Mouse (Mus musculus): ENCODE results near the gene Exo1. TPM values are rescaled to one million over a fixed set of nuclear protein-coding genes. Genes with fewer than 3 reads are reported as not detected.
A peak's percentile ranks its signal among the peaks of the same experiment; 100 is the strongest.

Exo1 gene
- polyA plus RNA-seq, 1 experiment from 2014 or later: 107 TPM

DNA sequence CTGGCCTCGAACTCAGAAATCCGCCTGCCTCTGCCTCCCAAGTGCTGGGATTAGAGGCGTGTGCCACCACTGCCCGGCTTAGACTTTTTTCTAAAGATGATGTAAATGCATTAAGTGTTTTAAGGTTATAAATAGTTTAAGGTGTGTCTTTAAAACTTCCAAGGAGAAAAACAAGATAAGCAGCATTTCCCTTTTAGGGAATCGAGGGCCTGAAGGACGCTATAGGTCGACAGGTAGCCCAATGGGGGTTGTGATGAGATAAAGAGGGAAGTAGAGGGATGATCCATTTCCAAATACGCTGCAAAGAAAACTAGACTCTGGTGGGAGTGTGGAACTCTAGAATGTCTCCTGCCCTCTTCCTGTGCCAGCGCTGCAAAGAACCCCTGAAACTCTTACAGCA lies 39.6 kb downstream of the Exo1 start, which contains the start of gene Gm38100:
TSS of gene Gm38100 (plus strand) at position 301 of the 400 bp plus-strand sequence.
- no peak within 1 kb of the TSS for H3K4me3 ChIP-seq (replicated peaks)
- no peak within 1 kb of the TSS for H3K27ac ChIP-seq
- no peaks in the 10 kb centered on the region for H3K36me3 ChIP-seq (replicated peaks)
- no peak within 1 kb of the TSS for H3K9ac ChIP-seq
- no peaks in the 10 kb centered on the region for H3K4me1 ChIP-seq
- WGBS: 94% methylated on average over 9 of the region's 9 CpGs
- no peak within 1 kb of the TSS for H3K4me2 ChIP-seq
- no peak for ATAC-seq (ENCODE audit: low FRiP score)
- H3K9me3 ChIP-seq: no peaks in the 10 kb centered on the region
- no peaks in the 10 kb centered on the region for H3K27me3 ChIP-seq

DNA sequence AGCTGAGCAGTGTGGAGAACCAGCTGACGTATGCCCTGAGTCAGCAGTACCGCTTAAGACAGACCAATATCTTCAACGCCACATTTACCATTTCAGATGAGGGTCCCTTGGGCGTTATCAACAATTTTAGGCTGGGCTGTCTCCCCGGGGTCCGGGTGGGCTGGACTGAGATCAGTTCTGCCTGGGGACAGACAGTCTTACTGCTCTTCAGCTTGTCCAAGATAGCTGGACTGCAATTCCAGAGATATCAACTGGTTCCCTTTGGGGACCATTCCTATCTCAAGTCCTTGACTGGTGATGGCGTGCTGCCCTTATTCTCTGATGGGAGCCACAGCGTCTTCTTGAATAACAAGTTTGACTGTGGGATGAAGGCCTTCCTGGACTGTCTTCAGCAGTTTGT lies 40.7 kb downstream of the Exo1 start:
- Histone ChIP-seq H3K9ac (no peak overlapping the region), H3K27ac (no peak overlapping the region), H3K4me2 (no peak overlapping the region), H3K9me3 (no peaks in the 10 kb centered on the region), H3K36me3 (replicated peaks) (no peaks in the 10 kb centered on the region), H3K4me1 (no peaks in the 10 kb centered on the region), H3K4me3 (replicated peaks) (no peak overlapping the region), H3K27me3 (no peaks in the 10 kb centered on the region)
- no peak for ATAC-seq (ENCODE audit: low FRiP score)
- 95% methylated on average over 8 of the region's 8 CpGs for WGBS

DNA sequence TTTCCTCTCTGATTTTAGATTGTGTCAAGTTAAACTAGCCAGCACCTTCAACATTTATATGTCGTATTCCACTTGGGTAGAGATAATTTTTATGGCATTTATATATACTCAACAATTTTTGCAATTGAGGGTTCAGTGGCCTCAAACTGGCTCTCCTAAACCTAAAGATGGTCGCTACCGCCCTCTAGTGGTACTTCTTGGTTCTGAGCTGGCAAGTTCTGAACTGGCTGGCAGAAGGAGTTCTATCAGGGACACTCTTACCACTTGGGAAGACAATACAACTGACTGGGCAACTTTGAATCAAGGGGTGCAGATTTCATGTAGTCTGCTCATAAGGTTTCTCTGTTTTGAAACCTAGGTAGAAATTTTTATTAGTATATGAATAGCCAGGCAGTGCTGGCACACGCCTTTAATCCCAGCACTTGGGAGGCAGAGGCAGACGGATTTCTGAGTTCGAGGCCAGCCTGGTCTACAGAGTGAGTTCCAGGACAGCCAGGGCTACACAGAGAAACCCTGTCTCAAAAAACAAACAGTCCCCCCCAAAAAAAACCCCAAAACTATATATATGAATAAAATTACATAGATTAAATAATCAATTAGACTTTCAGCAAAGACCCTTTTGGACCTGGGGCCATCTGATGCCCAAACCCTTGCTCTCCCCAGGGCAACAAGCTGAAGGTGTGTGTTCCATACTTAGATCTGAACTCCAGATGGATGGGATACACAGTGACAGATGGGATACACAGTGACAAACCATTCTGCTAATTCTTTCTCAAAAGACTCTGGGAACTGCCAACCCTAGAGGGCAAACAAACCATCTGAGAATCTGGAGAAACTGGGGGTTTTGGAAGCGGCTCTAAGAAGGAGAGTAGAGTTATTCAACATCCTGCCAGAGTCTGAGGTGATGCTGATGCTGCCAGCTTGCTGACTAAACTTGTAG lies 43.7 kb downstream of the Exo1 start:
- no peak overlapping the region for H3K27ac ChIP-seq
- H3K4me2 ChIP-seq: no peak overlapping the region
- H3K9ac ChIP-seq: no peak overlapping the region
- no peaks in the 10 kb centered on the region for H3K27me3 ChIP-seq
- ATAC-seq (ENCODE audit: low FRiP score): peak; percentile 70
- H3K9me3 ChIP-seq: no peaks in the 10 kb centered on the region
- no peaks in the 10 kb centered on the region for H3K4me1 ChIP-seq
- no peak overlapping the region for H3K4me3 ChIP-seq (replicated peaks)
- H3K36me3 ChIP-seq (replicated peaks): no peaks in the 10 kb centered on the region
- 56% methylated on average over 7 of the region's 7 CpGs for WGBS

DNA sequence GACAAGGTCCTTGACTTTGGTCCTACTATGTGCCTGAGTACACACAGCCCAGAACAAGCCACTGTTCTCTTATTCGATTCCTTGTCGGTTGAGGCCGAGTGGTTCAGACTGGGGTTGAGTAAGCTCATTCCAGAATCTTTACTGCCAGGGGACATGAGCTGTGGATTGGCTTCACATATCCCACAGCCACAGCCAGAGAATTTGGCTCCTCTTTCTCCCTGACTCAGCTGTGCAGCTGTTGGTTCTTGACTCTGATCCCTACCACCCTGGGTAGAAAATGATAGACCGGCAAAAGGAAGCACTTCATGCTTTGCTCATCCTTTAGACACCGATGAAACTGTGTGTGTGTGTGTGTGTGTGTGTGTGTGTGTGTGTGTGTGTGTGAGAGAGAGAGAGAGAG lies 51.0 kb downstream of the Exo1 start:
- H3K9me3 ChIP-seq: no peaks in the 10 kb centered on the region
- H3K4me3 ChIP-seq (replicated peaks): no peak overlapping the region
- peaks cover 3% of the 10 kb centered on the region for H3K4me1 ChIP-seq
- no peak overlapping the region for H3K9ac ChIP-seq
- H3K27ac ChIP-seq: no peak overlapping the region
- 97% methylated on average over 5 of the region's 5 CpGs for WGBS
- no peaks in the 10 kb centered on the region for H3K36me3 ChIP-seq (replicated peaks)
- H3K27me3 ChIP-seq: no peaks in the 10 kb centered on the region
- no peak for ATAC-seq (ENCODE audit: low FRiP score)
- no peak overlapping the region for H3K4me2 ChIP-seq

DNA sequence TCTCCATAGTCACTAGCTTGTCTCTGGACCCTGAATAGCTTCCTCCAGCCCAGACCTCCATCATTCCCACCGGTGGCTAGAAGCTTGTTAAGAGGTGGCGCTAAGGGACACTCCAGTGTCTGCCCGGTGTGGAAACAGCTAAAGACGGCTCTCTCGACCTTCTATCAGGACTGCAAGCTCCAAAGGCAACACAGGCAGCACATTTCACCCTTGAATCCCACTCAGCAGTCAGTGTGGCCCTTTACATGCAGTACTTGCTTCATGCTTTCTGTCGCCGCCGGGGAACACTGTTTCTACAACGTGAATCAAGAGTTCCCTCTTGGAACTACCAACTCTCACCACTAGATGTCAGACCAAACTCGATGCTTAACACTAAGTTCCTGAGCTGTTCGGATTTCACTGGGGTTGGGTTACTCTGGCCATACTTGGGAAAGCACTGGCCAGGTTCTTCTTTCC lies 55.9 kb downstream of the Exo1 start:
- Histone ChIP-seq H3K36me3 (replicated peaks) (no peaks in the 10 kb centered on the region), H3K4me1 (peaks cover 3% of the 10 kb centered on the region), H3K4me2 (peak overlapping the region; percentile 47), H3K9me3 (no peaks in the 10 kb centered on the region), H3K27ac (no peak overlapping the region), H3K27me3 (no peaks in the 10 kb centered on the region), H3K9ac (no peak overlapping the region), H3K4me3 (replicated peaks) (no peak overlapping the region)
- 10% methylated on average over 11 of the region's 11 CpGs for WGBS
- peak; percentile 88 for ATAC-seq (ENCODE audit: low FRiP score)

DNA sequence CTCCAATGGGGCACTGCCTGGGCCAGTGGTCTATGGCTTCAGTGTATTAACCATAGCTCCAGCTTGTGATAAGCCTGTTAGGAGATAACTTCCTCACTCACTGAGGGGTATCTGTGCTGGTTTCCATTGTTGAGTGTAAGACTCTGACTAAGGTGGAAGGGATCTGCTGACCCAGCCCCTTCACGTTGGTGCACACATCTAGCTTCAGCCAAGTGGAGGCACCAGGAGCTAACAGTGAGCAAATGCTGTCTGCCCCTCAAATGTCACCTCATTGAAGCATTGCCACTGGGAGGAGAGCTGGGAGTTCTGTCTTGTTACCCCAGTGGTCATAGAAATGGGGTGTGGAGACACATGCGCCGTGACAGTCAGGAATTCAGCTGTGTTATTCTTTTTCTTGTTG lies 58.4 kb downstream of the Exo1 start:
- Histone ChIP-seq H3K4me2 (no peak overlapping the region), H3K4me3 (replicated peaks) (no peak overlapping the region), H3K27me3 (no peaks in the 10 kb centered on the region), H3K36me3 (replicated peaks) (no peaks in the 10 kb centered on the region), H3K27ac (no peak overlapping the region), H3K9me3 (no peaks in the 10 kb centered on the region), H3K9ac (no peak overlapping the region), H3K4me1 (peaks cover 3% of the 10 kb centered on the region)
- WGBS: 82% methylated on average over 3 of the region's 3 CpGs
- ATAC-seq (ENCODE audit: low FRiP score): no peak

DNA sequence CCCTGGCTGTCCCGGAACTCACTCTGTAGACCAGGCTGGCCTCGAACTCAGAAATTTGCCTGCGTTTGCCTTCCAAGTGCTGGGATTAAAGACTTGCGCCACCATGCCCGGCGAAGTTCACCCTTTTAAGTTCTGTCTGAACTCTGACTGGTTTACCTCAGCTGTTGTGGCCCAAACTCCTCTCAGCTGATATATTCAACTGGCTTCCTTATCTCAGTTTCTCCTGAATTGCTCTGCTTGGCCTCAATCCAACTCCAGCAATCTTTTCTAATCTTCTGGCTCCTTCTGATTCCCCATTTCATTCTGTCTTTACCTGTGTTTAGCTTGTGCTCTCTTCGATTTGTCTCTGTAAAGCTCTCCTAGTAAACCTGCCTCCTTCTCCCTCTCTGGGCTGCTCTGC lies 62.8 kb downstream of the Exo1 start:
- no peak overlapping the region for H3K9ac ChIP-seq
- ATAC-seq (ENCODE audit: low FRiP score): no peak

DNA sequence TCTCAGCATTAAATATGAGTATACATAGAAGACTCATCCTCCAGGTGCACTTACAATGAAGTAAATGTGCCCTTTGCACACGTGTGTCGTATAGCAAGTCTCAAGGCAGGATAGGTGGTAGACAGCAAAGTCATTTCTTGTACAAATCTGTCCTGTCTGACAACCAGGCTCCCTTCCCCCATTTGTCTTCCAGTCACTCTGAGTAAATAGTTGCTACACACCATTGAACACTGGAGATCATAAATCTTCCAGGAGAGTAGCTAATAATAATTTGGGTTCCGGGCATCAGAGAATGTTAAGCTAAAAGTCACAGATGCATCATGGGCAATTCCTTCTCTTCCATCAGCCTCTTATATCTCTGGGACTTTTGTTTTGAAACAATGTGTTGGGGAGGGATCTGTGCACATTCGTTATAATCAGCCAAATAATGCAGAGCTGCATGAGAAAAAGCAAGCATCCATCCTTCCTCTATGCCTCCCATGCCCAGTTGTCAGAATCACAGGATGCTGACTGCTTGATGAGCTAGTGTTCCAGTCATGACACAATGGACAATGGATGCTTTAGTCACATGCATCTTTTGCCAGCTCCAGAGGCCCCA lies 66.4 kb downstream of the Exo1 start:
- no peaks in the 10 kb centered on the region for H3K4me1 ChIP-seq
- no peak overlapping the region for H3K27ac ChIP-seq
- 76% methylated on average over 4 of the region's 4 CpGs for WGBS
- H3K4me3 ChIP-seq (replicated peaks): no peak overlapping the region
- no peaks in the 10 kb centered on the region for H3K27me3 ChIP-seq
- no peaks in the 10 kb centered on the region for H3K9me3 ChIP-seq
- no peak overlapping the region for H3K9ac ChIP-seq
- H3K4me2 ChIP-seq: no peak overlapping the region
- ATAC-seq (ENCODE audit: low FRiP score): no peak
- no peaks in the 10 kb centered on the region for H3K36me3 ChIP-seq (replicated peaks)

More for the DNA sequence above, 62.8 kb downstream of the Exo1 start:
- H3K4me1 ChIP-seq: no peaks in the 10 kb centered on the region
- 88% methylated on average over 7 of the region's 7 CpGs for WGBS
- H3K27me3 ChIP-seq: no peaks in the 10 kb centered on the region
- H3K36me3 ChIP-seq (replicated peaks): no peaks in the 10 kb centered on the region
- no peak overlapping the region for H3K4me2 ChIP-seq
- H3K9me3 ChIP-seq: no peaks in the 10 kb centered on the region
- H3K27ac ChIP-seq: no peak overlapping the region
- H3K4me3 ChIP-seq (replicated peaks): no peak overlapping the region

DNA sequence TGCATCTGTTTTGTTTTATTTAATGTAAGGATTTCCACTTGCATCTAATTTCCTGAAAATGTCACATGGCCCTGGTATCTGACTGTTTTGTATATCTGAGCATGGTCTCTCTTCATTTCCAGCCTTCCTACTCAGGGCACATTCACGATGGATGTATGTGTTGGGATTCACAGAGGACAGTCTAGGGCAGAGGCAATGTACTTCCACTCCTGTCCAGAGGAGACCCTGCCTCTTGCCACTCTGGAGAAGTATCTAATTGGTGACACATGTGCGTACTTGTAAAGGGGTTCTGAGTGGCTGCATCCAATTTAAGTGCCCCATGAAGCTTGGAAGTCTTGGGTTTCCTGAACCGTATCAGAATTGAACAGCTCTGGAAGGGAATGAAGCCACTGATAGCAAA lies 70.0 kb downstream of the Exo1 start:
- H3K9ac ChIP-seq: no peak overlapping the region
- H3K4me2 ChIP-seq: no peak overlapping the region
- ATAC-seq (ENCODE audit: low FRiP score): no peak

DNA sequence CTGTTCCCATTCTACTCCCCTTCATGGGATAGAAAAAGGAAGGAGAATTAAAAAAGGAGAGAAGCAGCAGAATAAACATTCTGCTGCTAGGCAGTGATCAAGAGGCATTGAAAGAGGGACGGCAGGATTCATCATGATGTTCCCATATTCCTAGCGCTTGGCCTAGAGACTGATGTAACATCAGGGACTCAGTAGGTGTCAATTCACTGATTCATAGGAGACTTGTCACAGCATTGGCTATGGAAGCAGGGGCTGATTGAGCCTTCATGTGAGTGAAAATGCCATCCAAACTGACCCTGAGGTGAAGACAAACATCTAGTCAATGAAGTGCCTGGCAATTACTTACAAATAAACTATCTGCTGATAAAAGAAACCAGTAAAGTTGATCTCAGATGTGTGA lies 70.5 kb downstream of the Exo1 start:
- 92% methylated on average over 2 of the region's 2 CpGs for WGBS

More for the DNA sequence above, 70.0 kb downstream of the Exo1 start:
- WGBS: 79% methylated on average over 3 of the region's 3 CpGs
- Histone ChIP-seq H3K4me1 (no peaks in the 10 kb centered on the region), H3K36me3 (replicated peaks) (no peaks in the 10 kb centered on the region), H3K4me3 (replicated peaks) (no peak overlapping the region), H3K27me3 (no peaks in the 10 kb centered on the region), H3K9me3 (no peaks in the 10 kb centered on the region), H3K27ac (no peak overlapping the region)

DNA sequence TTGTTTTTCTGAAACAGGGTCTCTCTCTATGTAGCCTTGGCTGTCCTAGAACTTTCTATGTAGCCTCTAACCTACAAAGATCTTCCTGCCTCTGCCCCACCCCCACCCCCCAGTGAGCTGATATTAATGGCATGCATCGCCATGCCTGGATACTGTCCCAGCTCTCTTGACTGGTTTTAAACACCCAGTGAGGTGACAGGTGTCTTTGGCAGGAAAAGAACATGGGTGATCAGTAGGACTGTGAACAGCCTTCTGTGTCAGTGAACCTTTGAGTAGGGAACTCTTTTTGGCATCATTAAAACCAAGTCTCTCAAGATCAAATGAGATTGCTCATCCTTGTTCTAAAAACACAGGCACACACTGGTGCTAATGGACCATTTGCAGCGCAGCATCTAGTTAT lies 81.4 kb downstream of the Exo1 start:
- WGBS: 88% methylated on average over 2 of the region's 2 CpGs
- H3K36me3 ChIP-seq (replicated peaks): no peaks in the 10 kb centered on the region

More for the DNA sequence above, 70.5 kb downstream of the Exo1 start:
- no peak for ATAC-seq (ENCODE audit: low FRiP score)
- no peak overlapping the region for H3K27ac ChIP-seq
- no peaks in the 10 kb centered on the region for H3K36me3 ChIP-seq (replicated peaks)
- H3K4me1 ChIP-seq: no peaks in the 10 kb centered on the region
- no peaks in the 10 kb centered on the region for H3K27me3 ChIP-seq
- H3K4me2 ChIP-seq: no peak overlapping the region
- no peak overlapping the region for H3K4me3 ChIP-seq (replicated peaks)
- no peak overlapping the region for H3K9ac ChIP-seq
- H3K9me3 ChIP-seq: no peaks in the 10 kb centered on the region

More for the DNA sequence above, 81.4 kb downstream of the Exo1 start:
- Histone ChIP-seq H3K4me1 (no peaks in the 10 kb centered on the region), H3K27ac (no peak overlapping the region), H3K9ac (no peak overlapping the region), H3K4me2 (no peak overlapping the region), H3K4me3 (replicated peaks) (no peak overlapping the region), H3K27me3 (no peaks in the 10 kb centered on the region), H3K9me3 (no peaks in the 10 kb centered on the region)
- no peak for ATAC-seq (ENCODE audit: low FRiP score)
